Mouse (Mus musculus) right cerebral cortex, adult 18-20 months (tissue): Measurements from ENCODE around the gene Vwc2.

Experiments
- DNase-seq: peaks from one replicate; pipeline ENCODE4 v3.0.0; 2022; ENCODE audit warnings: mixed read lengths

The Vwc2 gene

GRCm38 (mm10) chr11:11242694-11243377, 128.8 kb downstream of the Vwc2 start:
- no peak for DNase-seq

DNA sequence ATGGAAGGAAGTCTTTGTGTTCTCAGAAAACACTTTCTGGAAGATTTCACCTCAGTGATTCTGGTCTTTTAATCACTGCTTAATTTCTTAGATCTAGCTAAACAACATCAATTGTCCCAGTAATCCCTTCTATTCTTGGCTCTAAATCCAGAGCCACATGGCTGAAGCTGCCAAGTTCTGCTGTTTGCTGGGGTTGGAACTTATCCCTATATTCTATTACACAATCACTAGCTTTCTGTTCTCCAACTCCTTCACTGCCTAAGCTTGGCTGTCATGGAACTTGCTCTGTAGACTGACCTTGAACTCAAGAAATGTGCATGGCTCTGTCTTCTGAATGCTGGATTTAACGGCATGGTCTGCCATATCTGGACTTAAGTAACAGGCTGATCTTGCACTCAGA, 143.3 kb downstream of the Vwc2 start:
- no peak for DNase-seq

- no peak for DNase-seq
Measured at GRCm38 (mm10) chr11:11280128-11280527, 166.1 kb downstream of the Vwc2 start.

DNA sequence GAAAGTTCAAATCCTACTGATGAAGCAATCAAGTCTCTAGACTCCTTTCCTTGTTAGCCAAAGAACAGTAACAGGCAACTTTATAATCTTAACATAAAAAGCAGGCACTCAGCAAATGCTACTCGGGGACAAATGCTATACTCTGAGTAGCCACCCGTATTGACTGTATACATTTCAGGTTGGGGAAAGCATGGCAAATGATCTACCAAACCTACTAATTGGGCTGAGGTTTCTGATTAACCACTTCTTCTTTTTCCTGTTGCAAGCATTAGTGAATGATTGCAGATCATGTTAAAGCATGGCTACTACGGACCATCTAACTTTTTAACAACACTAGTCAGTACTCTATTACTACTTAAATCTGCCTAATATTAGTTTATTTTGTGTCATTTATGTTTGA, 169.5 kb downstream of the Vwc2 start:
- no peak for DNase-seq
